Mouse (Mus musculus) gastrocnemius, adult 18-20 months (tissue): ENCODE results near the gene Ints6l. TPM values are rescaled to one million over a fixed set of nuclear protein-coding genes. Genes with fewer than 3 reads are reported as not detected.
"Not testable (repeated sequence)": the region's sequence is repeated elsewhere in the genome, so short reads cannot be mapped to it uniquely, and the experiment has no call there.

Experiments
- DNase-seq: peaks from one replicate; pipeline ENCODE4 v3.0.0; 2021; ENCODE audit warnings: low spot score
- total RNA-seq, 2 experiments: library from RNA; stranded (reverse); gene quantifications; 2 replicates each; pipeline ENCODE4 v1.2.3; 2021

Ints6l gene
- total RNA-seq, 2 experiments from 2014 or later: 3.4 to 4.8 TPM

DNA sequence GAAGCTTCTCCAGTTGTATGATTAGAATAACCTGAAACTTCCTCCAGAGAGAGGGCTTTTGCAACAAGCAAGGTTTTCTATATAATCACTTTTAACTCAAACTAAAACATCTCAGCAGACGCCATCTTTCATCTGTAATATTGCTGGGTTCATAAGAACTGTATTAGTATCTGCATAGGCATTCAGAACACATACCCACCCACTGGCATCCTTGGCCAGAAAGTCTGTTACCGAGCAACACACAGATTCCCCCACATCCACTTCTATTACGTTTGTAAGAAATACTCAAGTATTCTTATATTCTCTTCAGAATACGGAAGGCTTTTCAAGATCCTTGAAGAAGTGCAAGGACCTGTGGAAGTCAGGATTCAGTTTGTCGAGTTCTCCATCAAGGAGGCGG lies 69.8 kb downstream of the Ints6l start, which contains the start of gene Gm10477:
Gene Gm10477, plus strand, starts transcription at position 301 of the 400 bp plus-strand sequence.
- DNase-seq: not testable (repeated sequence)

DNA sequence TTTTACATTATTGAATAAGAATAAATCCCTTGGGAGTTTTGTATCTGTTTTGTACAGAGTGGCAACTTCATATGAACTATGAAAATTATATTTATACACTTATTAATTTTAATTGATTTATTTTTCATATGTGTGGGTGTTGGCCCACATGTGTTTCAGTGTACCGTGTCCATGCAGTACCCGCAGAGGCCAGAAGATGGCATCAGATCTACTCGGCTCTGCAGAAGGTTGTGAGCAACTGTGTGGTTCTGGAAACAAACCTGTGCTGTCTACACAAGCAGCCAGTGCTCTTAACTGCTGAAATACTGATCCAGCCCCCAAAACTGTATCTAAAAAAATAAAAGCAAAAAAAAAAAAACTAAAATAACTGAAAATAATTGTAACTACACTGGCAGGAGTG lies 76.6 kb downstream of the Ints6l start:
- peak; percentile 41 for DNase-seq

DNA sequence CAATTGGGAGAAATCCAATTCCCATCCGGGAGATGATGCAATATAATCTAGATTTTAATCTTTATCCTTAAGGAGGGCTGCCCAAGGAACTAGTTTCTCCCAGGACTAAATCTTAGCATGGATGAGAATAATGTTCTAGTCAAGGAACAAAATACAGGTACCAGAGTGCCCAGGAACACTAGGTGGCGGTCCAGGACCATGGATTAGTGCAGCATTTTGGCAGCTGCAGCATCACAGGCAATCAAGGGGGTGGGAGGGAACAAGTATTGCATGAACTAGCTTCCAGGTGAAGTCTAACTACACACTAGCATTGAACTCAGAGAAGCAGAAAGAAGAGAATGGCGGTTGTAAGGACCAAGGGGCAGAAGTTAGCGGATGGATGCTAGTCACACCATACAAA lies 82.5 kb downstream of the Ints6l start:
- DNase-seq: no peak

DNA sequence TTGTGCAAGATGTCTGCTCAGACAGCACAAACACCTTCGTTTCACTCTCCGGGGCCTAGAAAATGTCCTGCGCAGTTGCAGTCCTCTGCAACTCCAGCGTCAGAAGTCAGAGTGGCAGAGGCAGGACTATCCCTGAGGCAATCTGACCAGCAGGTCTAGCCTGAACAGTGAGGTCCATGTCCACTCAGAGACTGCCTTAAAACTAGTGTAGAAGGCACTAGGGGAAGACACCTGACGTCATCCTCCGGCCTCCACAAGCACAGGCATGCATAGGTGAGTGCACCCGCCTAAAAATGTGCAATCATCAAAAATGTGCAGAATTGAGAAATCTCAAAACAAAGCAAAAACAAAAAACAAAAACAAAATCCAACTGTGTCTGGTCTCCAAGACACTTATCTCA lies 94.8 kb downstream of the Ints6l start, which contains the start of gene Gm648:
Gene Gm648, minus strand, starts transcription at position 101 of the 400 bp plus-strand sequence.
- no peak for DNase-seq

DNA sequence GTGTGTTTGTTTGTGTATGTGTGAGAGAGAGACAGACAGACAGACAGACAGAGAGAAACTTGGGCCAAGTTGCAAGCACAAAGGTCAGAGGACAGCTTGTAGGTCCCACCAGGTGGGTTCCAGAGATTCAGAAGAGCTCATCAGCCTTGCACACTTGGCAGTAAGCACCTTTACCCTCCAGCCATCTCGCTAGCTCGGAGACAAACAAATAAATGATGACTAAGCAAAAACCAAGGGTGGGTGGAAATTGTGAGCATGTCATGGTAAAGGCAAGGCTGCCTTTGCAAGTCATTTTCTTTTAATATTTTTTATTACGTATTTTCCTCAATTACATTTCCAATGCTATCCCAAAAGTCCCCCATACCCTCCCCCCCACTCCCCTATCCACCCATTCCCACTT lies 98.9 kb downstream of the Ints6l start:
- no peak for DNase-seq

Other genes with a start within 250 kb of the Ints6l start
- gene Gm773, start 242.0 kb upstream of the Ints6l start, total RNA-seq: not detected
- 1 to 10 TPM; 2.4 to 2.8 TPM for gene Zfp449, start 108.5 kb upstream of the Ints6l start, total RNA-seq
- under 1 TPM in 1 of 2 experiments, not detected in 1; 0.09 TPM for gene Smim10l2a, start 80.3 kb upstream of the Ints6l start, total RNA-seq
- gene Gm2174, start 6.9 kb upstream of the Ints6l start, total RNA-seq: 1 to 10 TPM in 1 of 2 experiments, not detected in 1; 1.1 TPM
- not detected for gene Gm10477, start 69.9 kb downstream of the Ints6l start, total RNA-seq
- not detected for gene Gm648, start 94.7 kb downstream of the Ints6l start, total RNA-seq
- gene Mmgt1, start 143.2 kb downstream of the Ints6l start, total RNA-seq: 10 to 100 TPM; 24.2 to 25.8 TPM
- gene Slc9a6, start 154.9 kb downstream of the Ints6l start, total RNA-seq: 10 to 100 TPM; 25.1 to 26.3 TPM